Mouse (Mus musculus) telencephalon, adult 2 months (tissue): ENCODE data around the gene Sos2.
A peak's percentile ranks its signal among the peaks of the same experiment; 100 is the strongest.
"Not testable (repeated sequence)": the region's sequence is repeated elsewhere in the genome, so short reads cannot be mapped to it uniquely, and the experiment has no call there.

ENCODE experiments used
- DNase-seq: peaks from one replicate; pipeline ENCODE4 v3.0.0-alpha.2; 2011; ENCODE audit warnings: low read depth, low spot score

The Sos2 gene

DNA sequence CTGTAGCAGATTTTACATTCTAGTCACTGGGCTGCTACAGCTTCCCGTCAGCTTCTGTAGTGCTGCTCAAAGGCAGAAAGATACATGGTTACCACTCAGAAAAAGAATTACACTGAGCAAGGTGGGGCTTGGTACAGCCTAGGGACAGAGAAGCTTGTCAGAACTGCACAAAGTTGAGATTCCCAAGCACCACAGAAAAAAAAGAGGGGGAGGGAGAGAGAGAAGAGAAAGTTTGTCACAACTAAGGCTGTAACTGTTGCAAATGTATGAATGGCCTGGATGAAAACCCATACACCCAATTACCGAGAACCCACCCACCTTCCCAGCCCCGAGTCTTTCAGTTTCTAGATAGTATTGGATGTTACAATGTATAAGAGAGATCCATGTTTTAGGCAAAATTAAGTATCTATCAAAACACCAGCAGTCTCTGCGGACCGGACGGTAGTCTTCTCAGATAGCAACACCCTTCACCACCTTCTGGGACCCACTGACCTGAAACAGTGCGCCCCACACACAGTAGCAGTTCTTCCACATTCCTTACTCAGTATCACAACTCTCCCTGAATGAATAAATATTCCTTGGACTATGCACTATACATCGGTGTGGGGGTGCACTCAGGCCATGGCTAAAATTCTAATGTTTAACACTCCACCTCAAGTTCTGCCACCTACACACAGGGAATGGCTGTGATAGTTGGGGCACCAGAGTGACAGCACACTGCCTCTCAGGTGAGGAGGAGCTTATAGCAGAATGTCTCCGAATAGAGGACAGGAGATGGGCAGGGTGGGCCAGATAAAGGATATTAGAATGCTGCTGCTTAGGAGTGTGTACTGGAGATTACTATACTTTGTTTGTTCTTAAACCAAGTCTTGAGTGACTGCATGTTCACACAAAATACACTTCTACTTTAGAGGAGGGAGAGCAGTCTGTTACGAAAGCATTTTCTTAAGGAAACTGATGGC, 6.8 kb downstream of the Sos2 start:
- DNase-seq, result no peak

DNA sequence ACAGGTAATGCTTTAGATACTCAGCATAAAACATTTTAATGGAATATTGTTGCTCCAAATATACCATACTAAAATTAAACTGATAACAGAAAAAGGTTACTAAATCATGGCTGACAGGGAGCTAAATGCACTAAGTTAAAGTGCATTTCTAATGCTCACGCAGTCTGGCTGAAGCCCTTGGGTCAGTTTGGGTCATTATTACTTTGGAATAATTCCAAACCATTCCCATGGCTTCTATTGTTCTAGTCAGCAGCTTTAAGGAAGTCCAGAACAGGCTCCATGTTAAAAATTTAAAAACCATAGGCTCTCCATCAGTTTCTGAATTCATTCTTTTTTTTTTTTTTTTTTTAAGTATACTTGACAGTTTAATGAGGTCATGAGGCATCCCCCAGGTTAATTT, 7.5 kb downstream of the Sos2 start:
- no peak for DNase-seq

DNA sequence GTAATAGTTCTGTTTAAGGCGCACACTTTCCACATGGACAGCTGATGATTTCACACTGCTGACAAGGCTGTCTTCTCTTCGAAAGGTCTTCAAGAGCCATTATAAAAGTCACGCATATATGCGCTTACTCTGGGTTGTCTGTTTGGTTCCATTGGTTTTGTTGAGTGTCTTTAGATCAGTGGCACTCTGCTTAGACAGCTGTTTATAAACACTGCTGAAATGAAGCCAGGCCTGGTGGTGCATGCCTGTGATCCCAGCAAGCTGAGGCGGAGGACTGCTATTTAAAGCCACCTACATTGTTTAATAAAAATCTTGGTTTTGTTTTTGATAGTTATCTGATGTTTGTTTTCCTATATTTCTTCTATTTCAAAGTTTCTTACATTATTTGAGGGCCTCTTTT, 14.9 kb downstream of the Sos2 start:
- no peak for DNase-seq

DNA sequence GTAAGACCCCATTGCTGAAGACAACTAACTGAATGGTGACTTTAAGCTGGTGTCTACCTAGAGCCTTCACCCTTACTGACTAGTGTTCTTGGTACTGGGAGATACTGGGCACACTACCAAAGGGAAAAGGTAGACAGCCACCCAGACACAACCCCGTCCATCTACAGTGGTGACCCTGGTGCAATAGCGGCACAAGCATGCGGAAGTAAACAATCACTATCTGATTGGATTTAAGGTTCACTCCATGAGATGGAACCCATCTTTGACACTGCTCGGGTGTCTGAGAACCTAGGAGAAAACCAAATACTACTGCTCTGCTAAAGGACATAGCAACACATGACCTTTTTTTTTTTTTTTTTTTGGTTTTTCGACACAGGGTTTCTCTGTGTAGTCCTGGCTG, 20.0 kb downstream of the Sos2 start:
- no peak for DNase-seq

DNA sequence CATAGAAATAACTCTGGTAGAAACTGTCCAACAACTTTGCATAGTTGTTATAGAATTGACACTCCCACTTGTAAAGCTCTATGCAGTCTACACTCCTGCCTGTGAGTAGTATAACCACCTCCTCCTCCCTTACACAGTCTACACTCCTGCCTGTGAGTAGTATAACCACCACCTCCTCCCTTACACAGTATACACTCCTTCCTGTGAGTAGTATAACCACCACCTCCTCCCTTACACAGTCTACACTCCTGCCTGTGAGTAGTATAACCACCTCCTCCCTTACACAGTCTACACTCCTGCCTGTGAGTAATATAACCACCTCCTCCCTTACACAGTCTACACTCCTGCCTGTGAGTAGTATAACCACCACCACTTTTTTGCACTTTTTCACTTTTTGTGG, 27.7 kb downstream of the Sos2 start:
- DNase-seq, result not testable (repeated sequence)

DNA sequence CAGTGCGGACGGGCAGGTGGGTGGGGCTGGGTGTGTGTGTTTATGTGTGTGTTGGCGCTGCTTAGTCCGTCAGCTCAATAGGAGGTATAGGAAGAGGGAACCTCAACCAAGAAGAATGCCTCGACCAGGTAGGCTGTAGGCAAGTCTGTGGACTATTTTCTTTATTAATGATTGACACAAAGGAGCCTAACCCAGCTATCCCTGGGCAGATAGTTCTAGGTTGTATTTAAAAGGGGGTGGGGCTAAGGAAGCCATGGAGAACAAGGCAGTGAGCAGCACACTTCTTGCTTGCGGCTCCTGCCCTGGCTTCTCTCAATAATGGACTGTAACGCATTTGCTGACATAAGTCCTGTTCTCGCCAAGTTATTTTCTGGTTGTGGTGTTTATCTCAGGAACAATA, 32.1 kb downstream of the Sos2 start:
- DNase-seq, result no peak

DNA sequence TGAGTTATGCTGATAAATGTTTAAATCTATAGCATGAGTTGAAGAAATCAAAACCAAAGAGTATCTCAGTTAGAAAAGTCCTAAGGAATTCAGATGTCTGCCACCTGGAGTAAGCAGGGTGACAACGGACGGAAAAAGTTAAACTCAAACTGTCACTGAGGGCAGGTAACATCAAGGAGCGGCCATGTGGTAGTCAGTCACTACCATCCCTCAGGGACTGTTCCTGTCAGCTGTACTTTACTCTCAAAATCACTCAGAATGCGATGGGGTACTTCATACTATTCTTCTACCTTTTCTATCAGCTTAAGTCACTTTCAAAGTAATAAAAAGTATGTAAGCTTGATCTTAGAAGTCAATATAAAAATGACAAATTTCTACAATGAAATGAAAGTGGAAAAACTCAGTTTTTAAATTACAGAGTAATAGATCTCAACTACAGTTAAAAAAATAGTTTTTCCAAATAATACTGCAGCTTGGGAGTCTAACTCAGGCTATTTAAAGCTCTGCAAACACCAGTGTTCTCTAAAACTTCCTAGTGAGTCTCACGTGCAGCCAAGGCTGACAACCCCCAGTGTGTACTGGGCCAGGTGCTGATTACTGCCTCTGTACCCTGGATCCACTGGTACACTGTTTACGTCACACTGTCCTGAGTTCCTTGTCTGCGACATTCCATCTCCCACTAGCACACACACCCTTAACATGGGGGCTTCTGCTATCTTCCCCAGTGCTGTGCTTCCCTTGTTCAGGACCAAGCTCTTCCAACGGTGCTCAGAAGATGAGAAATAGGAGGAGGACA, 35.6 kb downstream of the Sos2 start:
- DNase-seq, result no peak

- DNase-seq, result peak; percentile 60
Measured at GRCm38 (mm10) chr12:69644877-69645276, 36.8 kb downstream of the Sos2 start.

GRCm38 (mm10) chr12:69642877-69643276, 38.8 kb downstream of the Sos2 start:
- DNase-seq, result no peak

DNA sequence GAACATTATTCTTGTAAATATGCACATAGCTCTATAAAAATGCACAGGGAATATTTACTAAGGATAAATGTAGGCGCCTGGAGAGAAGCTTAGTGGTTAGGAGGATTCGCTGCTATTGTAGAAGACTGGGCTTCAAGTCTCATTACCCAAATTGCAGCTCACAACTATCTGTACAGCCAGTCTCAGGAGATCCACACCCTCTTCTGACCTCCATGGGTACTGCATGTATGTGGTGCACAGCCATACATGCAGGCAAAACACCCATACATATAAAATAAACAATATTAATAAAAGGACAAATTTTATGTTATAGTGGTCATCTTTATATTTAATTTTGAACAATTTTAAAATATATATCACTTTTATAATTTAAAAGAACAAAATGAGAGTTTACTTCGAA, 46.9 kb downstream of the Sos2 start:
- no peak for DNase-seq

DNA sequence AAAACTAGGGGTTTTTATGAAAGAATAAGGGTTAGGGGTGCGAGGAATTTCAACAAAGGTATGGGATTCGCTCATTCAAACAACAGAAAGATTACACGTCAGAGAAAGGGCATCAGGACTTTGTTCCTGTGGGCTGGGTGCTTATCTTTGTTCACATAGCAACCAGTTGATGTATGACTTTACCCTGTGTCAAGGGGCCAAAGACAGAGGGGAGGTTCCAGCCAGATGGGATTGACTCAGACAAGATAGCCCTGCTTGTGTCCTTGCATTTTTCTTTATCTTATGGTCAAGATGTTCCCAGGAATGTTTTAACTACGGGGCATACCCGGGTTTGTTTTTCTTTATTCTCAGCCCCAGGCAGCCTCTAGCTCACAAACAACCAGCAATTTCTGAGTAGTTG, 63.1 kb downstream of the Sos2 start:
- DNase-seq, result not testable (repeated sequence)

DNA sequence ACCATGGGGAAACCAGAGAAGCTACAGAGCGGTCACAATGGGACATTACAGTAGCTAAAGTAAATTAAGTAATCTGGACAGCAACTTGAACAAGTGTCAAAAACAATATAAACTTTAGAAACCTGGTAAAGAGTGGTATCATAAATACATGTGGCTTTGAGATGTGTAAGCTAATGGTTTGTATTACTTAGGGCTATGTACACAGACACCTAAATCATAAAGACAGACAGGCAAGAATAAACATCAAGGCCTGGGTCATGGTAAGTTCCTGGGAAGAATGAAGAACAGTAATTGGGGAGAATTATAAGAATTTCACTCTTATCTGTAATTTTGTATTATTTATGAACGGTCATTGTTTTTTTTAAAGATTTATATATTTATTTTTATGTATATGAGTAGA, 77.3 kb downstream of the Sos2 start:
- DNase-seq, result no peak

- DNase-seq, result no peak
Measured at GRCm38 (mm10) chr12:69597446-69597845, 84.2 kb downstream of the Sos2 start.

DNA sequence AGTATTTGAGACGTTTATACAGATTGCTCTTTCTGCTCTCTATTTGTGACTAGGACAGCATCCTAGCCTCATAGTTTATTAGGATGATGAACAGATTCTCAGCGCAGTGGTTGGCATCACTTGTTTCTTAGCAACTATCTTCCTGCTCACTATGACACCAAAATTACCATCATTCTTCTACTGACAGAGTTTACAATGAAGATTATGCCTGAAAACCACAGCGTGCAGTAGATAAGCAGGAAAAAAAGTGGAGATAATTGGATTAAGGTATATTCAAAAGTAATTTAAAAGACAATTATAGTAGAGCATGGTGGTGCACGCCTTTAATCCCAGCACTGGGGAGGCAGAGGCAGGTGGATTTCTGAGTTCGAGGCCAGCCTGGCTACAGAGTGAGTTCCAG, 88.5 kb downstream of the Sos2 start:
- no peak for DNase-seq

DNA sequence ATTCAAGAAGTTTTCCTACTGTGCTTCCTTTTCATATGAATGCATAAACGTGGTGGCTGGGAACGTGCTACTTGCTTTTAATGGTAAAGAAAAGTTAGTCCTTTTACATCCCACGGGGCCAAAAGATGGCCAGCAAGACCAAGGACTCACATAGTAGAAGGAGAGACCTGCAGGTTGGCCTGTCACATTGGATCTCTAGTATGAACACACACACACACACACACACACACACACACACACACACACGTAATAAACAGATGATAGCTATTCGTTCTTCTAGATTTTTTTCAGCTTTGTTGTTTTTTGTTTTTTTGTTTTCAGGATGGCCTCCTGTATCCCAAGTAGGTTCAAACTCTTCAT, 98.4 kb downstream of the Sos2 start:
- no peak for DNase-seq

DNA sequence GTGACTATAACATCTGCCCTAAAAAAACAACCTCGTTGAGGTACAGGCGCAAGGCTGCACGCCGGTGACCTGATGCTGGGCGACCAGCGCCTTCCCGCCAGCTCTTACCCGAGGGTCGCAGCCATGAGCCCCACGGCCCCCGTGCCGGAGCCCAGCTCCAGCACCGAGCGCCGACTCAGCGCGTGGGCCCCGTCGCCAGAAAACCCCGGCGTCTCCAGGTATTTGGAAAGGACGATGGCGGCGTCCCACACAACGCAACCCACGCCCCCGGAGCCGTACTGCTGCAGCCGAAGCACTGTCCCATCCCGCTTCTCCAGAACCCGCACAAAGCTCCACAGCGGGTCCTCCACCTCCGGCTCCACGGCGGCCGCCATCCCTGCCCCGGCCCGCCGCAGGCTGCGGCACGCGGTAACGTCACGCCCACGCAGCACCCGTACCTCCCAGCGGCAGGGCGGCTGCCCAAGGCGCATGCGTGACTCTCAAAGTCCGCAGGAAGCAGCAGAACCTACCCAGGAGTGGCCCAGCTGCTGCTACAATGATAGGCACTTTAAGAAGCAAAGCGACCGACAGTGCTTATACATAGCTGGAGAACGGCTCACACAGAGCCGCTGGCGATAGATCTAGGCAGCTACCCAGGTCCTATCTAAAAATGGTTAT, 98.9 kb downstream of the Sos2 start, which contains the start of gene Vcpkmt:
Gene Vcpkmt (minus strand): TSS at position 416 of the 657 bp plus-strand sequence.
- DNase-seq, result peak; percentile 87

DNA sequence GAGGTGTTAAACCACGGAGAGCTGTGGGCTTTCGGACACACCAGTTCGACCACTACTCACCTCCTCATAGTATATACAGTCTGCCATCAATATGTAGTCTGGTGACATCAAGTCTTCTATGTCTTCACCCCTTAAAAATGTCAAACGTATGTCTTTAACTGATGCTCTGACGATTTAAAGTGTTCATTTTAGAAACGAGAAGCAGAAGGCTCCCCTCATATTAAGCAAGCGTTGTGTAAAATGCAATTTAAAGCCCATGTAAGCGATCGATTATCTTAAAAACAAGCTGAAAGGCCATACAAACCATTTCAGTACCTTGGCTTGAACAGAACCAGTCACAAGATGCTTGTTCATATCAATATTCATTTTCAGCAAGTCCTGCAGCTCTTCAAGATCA, 99.4 kb downstream of the Sos2 start:
- DNase-seq, result peak; percentile 8

GRCm38 (mm10) chr12:69579623-69580022, 102.0 kb downstream of the Sos2 start:
- DNase-seq, result no peak

DNA sequence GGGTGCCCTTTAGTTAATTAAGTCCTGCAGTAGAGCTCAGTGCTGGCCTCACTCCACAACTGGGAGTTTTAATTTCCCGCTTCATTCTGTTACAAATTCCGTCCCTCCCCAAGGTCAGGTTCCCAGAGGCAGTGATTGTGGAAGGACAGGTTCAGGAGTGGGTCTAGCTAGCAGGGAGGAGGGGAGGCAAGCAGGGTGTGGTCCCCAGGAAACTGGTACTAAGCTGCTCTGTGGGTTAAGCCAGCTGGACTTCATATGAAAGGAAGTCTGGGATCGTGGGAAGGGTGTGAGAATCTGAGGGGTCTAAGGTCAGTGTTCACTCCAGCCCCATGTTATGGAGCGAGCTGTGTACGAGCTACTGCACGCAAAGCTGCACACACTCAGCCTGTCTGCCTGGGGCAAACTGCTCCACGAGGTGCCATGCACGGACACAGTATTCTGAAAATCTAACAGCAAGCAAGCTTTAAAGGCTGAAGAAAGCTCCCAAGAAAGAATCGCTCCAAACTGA, 105.5 kb downstream of the Sos2 start:
- no peak for DNase-seq

DNA sequence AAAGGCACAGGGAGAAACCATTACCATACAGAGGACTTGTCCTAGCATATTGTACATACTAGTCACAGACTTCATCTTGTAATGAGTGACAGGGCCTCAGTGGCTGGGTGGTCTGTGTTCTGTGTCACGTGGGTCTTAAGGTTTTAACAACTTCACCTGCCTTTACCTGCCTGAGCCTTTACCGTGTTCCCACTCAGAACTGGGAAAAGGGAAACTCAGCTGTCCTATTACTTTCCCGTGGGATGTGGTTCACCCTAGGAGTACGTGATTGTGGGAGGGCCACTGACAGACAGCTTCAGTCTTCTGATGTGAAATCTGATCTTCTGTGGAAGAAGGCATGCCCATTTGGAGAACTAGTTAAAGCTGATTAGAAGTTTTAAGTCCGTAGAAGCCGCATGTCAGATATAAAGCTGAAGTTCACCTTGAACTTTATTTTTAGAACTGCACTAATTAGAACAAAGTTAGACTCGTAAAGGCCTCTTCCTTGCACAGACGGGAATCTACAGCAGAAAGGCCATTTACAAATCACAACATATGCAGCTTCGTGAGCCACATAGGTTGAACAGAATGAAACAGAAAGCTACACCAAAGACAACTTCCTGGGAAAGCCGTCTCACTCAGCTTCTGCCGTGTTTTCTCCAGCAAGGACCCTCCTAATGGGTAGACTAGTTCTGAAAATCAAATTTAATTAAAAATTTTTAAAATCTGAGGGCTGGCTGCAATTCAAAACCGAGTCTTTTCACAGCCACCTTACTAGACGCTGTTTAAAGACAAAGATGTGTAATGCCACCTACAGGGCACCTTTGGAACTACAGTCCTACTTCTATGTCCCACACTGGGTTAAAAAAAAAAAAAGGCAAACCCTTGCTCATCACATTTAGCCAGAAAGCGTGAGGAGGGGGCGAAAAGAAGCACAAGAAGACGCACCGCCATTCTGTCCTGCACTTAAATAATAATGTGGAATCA, 107.5 kb downstream of the Sos2 start:
- peak; percentile 65 for DNase-seq

DNA sequence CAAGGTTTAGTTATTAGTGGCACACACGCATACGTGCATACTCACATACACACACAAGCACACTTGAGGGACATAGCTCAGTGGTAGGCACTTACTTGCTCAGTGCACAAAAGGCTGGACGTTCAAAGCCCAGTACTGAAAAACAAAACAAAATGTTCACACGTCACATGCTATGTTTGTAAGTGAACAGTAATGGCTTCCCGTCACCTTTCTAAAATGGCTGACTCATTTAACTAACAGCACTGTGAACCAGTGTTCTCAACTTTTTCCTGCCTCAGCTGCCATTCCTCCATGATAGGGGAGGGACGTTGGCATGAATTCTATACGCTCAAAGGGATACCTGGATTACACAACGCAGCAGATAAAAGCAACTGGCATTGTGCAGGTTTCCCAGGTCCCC, 108.4 kb downstream of the Sos2 start:
- DNase-seq, result no peak
